Mouse (Mus musculus): ENCODE results near the gene Agmat. TPM values are rescaled to one million over a fixed set of nuclear protein-coding genes. Genes with fewer than 3 reads are reported as not detected.

The Agmat gene
- polyA plus RNA-seq (2017; shearing (Covaris generic)): not detected

GRCm38 (mm10) chr4:141746578-141747346 lies at the start of gene Agmat:
TSS of gene Agmat (plus strand) at chr4:141746672.

GRCm38 (mm10) chr4:141722731-141723672 lies 23.5 kb upstream of the Agmat start, which contains the start of gene Ddi2:
TSS of gene Ddi2 (minus strand) at chr4:141723419.

GRCm38 (mm10) chr4:141790524-141790990 lies 44.1 kb downstream of the Agmat start, which contains the start of gene Dnajc16:
TSS of gene Dnajc16 (minus strand) at chr4:141790931.

GRCm38 (mm10) chr4:141793282-141794151 lies 47.0 kb downstream of the Agmat start, which contains the start of gene Casp9:
TSS of gene Casp9 (plus strand) at chr4:141793612.

Other genes starting within 250 kb of the Agmat start
- gene Spen, start 208.1 kb upstream of the Agmat start, polyA plus RNA-seq (2017; shearing (Covaris generic)): 40.6 TPM
- gene Fblim1, start 140.6 kb upstream of the Agmat start, polyA plus RNA-seq (2017; shearing (Covaris generic)): 0.19 TPM
- gene Tmem82, start 128.0 kb upstream of the Agmat start, polyA plus RNA-seq (2017; shearing (Covaris generic)): 0.12 TPM
- gene Slc25a34, start 122.9 kb upstream of the Agmat start, polyA plus RNA-seq (2017; shearing (Covaris generic)): not detected
- 11.3 TPM for gene Plekhm2, start 81.8 kb upstream of the Agmat start, polyA plus RNA-seq (2017; shearing (Covaris generic))
- gene Rsc1a1, start 61.1 kb upstream of the Agmat start, polyA plus RNA-seq (2017; shearing (Covaris generic)): not detected
- 25.9 TPM for gene Ddi2, start 23.3 kb upstream of the Agmat start, polyA plus RNA-seq (2017; shearing (Covaris generic))
- 4.5 TPM for gene Dnajc16, start 44.3 kb downstream of the Agmat start, polyA plus RNA-seq (2017; shearing (Covaris generic))
- 18.5 TPM for gene Casp9, start 46.9 kb downstream of the Agmat start, polyA plus RNA-seq (2017; shearing (Covaris generic))
- gene Cela2a, start 79.5 kb downstream of the Agmat start, polyA plus RNA-seq (2017; shearing (Covaris generic)): 0.47 TPM
- gene Ctrc, start 99.7 kb downstream of the Agmat start, polyA plus RNA-seq (2017; shearing (Covaris generic)): not detected
- 114 TPM for gene Efhd2, start 128.2 kb downstream of the Agmat start, polyA plus RNA-seq (2017; shearing (Covaris generic))

All from CD4-positive, CD25-positive, alpha-beta regulatory T cell (primary cell).